Mouse (Mus musculus) embryonic fibroblast, embryonic 13.5 days (primary cell): ENCODE measurements at regions not wholly inside any gene's neighbourhood (a gene's known extent, or its start where the extent isn't known, plus 50 kb on each side); places are given as distances from the start of the nearest gene placed in this dataset.

ENCODE experiments used
- CTCF ChIP-seq: IDR thresholded peaks from 2 replicates; pipeline ENCODE4 v1.5.1; 2011; ENCODE audit warnings: mild to moderate bottlenecking, control low read depth, low read length, moderate library complexity, borderline replicate concordance; ENCODE audit not compliant: insufficient read depth
- POLR2A ChIP-seq: IDR thresholded peaks from 2 replicates; pipeline ENCODE4 v1.6.1; 2011; ENCODE audit warnings: low read depth, mild to moderate bottlenecking, control low read depth, low read length, moderate library complexity

DNA sequence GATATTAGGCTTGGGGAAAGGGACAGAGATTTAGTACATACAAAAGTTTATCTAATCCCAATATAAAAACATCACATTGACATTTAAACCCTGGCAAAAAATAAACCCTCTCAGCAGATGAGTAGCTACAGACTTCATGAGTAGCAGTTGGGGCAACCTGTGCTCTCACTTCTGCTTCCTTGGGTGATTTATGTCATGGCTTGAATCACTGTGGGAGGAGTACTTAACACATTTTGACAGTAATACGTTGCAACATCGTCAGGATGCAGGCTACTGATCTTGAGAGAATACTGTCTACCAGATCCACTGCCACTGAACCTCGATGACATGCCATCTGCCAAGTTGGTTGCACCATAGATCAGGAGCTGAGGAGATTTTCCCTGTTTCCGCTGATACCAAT is 1299.0 kb upstream of the Tacstd2 start:
- TF ChIP-seq CTCF (no peak), POLR2A (no peak)
